Mouse (Mus musculus) layer of hippocampus, postnatal 25 days (tissue): ENCODE results near the gene Arhgef9. TPM values are rescaled to one million over a fixed set of nuclear protein-coding genes. Genes with fewer than 3 reads are reported as not detected.

Source experiments
- DNase-seq, 2 experiments: peaks; one replicate each; pipeline ENCODE4 v3.0.0; 2022; ENCODE audit warnings: mixed read lengths in 2 of 2, low spot score in 1 of 2; ENCODE audit errors: extremely low spot score in 1 of 2
- total RNA-seq, 2 experiments: library from RNA; stranded (reverse); gene quantifications; 2 replicates each; pipeline ENCODE4 v1.2.3; 2021

Gene Arhgef9
- total RNA-seq, result 100 to 1,000 TPM; 264 to 279 TPM

DNA sequence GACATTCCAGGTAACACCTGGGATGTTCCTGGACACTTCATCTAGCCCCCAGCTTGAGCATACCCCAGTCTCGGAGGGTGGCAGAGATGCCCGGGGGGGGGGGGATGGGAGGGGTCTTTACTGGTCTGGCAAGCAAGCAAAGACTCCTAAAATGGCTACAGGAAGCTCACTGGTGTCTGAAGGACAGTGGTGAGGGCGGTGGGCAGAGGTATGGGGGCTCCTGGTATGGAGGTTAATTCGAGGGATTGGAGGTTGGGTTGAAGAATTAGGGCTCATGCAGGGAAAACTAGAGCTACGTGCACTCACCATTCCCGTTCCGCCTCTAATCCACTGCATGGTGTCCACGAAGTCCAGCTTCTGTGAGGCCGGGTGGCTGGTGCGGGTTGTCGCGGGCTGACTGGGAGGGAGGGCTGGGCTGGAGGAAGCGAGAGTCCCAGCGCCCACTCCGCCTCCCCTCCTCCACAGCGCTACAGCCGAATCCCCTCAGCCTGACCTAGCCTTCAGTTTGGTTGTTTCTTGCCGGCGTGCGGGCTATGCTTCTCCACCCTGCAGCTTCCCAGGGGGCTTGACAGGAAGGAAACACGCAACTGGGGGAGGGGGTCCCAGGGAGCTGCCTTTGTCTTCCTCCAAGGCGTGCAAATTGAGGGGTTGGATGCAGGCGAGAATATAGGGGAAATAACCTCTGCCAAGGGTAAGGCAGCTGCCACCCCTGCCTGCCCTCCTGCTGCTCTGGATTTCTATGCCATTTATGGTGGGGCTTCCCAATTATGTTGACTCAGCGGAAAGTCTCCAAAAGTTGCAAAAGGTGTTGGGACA, at the start of gene Arhgef9:
TSS of gene Arhgef9 (minus strand) at position 753 of the 816 bp plus-strand sequence.
- DNase-seq, result peak in 1 of 2 experiments; percentile 23

DNA sequence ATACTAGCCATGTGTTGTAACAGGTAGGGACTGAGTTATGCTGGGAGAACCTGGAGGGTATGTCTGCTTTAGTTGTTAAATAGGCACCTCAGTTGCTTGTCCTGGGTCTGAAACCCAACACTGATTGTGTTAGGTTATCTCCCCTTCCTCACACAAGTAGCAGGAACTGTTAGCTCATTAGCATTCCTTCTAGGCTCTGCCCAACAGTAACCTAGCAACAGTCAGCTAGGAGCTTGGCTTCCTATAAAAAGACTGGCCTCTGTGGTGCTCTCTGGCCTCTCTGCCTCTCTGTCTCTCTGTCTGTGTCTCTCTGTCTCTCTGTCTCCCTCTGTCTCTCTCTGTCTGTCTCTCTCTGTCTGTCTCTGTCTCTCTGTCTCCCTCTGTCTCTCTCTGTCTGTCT, 42.2 kb upstream of the Arhgef9 start:
- DNase-seq, result no peak

DNA sequence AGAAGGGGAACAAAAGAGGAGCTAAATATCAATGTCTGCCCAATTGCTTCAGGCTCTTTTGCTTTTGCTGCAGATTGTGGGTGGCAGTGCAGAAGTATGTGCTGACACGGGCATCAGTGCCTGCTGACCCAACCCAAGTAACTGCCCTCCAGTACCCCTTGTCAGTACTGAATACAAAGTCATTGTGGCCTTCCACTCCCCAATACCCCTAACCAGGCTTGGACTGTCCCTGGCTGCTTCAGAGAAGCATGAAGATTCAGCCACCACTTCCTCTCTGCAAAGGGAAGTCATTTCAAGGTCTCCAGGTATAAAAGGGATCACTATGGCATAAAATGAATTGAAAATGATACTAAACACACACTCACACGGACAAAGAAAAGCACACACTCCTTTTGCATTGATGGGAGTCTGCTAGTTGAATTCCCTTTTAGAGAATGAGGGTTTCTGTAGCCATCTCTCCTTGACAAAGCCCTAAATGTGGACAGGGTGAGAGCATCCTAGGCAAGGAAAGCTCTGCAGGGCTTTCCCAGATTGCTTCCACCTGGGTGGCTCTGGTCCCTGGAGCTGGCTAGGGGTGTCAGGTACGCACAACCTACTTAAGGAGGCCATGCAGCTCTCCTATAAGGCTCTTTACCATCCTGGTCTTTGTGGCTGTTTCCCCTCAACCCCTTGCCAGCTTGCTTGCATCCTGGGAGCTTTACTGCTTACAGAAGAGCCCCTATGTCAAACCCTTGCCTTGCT, 1.1 kb downstream of the Arhgef9 start:
- no peak for DNase-seq

DNA sequence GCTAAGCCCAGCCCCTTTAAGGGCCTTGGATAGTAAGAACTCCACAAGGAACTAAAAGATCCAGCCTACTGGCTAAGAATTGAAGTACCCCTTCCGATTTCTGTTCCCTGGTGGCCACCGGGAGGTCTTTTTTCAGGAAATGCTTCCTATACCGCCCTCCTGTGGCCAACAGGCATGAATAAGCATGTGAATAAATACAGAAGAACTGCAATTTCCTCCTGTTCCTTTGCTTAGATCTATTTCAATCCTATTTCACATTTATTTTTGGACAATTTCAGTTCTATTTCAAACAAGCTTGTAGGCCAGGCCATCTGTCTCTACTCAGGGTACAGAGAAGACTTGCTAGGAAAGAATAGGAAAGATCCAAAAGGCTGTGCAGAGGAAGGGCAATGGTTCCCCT, 20.7 kb downstream of the Arhgef9 start:
- peak in 1 of 2 experiments; percentile 58 for DNase-seq

DNA sequence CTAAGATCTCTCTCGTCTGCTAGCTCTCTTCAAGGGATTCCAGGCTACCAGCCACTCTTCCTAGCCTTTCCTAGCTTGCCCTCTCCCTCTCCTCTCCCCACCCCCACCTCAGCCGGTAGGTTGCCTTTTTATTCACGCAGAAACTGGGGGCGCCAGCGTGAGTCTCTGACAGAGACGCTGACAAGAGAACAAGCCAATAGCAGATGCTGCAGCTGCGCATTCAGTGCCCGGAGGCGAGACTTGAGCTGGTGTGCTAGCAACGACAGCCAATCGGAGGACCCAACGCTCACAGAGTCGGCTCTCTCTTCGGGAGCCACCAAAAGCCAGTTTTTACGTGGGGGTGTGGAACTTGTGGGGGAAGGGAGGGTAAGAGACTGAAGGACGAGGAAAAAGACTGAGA, 30.3 kb downstream of the Arhgef9 start:
- peak; percentile 52 to 58 for DNase-seq

DNA sequence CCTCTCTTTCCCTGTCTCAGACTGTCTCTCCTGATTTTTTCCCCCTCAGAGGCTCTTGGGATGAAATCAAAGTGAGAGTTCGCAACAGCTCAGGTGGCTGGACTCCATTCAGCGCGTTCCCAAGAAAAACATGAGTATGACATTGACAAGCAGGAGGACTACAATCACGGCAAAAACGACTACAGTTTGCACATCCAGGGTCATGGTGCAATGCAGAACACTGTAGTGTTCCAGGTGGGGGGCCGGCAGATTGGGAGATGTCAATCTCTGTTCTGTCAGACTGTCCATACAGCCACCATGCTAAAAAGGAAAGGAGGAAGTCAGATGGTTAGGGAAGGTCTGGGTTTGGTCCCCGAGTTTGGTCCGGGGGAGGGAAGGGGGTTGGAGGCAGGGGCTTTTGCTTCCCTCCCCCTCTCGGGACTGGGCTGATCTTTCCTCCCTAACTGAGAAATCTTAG, 31.0 kb downstream of the Arhgef9 start:
- DNase-seq, result peak in 1 of 2 experiments; percentile 14

DNA sequence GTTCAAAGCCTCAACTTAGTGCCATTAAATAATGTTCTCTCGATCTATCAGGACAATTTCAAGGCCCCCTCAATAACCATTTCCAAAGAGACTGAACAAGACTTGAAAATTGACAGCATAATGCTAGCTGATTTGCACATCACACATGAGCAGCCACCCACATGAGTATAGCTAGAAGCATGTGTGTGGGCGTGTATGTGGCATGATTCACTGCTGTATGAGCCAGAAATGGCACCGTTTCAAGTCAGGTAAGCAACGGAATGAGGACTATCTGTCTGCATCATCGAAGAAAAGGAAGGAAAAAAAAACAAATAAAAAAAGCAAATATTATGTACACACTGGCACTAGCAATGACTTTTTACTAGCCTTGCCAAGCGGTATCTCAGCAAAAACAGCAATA, 32.5 kb downstream of the Arhgef9 start:
- no peak for DNase-seq

DNA sequence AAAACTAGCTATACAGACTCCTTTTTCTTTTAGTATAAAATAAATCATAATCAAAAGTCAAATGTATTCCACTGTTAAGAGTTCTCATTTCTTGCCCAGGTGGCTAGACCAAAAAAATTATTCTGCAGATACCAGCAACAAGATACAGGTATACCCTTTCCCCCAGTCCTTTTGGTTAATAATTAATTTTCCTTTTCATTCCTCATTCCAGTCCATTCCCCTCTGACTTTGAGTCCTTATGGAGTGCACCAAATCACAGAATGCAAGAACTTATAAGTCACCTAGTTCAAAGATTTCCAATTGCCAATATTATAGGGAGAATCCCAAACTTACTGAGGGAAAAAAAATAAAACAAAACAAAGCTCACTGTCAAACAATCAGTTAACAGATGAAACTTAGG, 33.2 kb downstream of the Arhgef9 start:
- DNase-seq, result no peak

DNA sequence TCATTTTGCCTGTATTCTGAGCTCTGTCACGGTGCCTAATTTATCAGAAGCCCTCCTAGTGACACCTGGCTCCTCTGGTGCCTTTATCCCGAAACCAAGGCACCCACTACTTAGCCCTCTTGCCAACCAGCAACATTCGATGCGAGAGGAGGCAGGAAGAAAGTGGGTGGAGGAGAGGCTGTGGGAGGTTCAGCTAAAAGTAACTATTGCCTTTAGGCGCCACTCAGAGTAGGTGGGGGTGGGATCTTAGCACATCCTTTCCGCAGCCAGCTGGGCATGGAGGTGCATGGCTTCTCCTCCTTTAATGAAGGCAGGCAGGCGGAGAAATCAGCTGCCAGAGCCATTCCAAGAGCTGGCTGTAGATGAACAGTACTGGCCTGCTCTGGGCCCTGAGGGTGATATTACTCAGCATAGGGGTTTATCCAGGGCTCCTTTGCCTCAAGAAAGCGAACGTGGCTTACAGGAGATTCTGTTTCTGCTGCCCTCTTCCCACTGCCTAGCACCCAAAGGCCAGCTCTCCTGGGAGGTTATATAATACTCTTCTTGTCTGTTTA, 39.7 kb downstream of the Arhgef9 start:
- no peak for DNase-seq

DNA sequence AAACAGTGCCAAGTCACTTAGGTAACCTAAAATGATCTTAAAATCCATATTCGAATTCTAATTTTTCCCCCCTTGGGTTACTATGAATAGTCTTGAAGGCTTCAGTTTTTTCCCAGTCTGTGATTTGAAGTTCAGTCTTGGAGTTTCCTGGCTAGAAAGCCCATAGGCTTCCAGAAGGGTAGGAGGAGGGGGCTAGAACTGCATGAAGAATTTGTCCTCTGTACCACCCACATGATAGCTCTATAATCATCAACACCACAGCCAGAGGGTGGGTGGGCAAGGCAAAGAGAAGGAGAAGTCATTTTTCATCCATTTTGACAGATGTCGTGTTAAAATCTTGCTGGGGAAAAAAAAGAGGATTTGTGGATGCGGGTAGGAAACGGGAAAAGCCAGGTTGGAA, 58.0 kb downstream of the Arhgef9 start:
- DNase-seq, result no peak

DNA sequence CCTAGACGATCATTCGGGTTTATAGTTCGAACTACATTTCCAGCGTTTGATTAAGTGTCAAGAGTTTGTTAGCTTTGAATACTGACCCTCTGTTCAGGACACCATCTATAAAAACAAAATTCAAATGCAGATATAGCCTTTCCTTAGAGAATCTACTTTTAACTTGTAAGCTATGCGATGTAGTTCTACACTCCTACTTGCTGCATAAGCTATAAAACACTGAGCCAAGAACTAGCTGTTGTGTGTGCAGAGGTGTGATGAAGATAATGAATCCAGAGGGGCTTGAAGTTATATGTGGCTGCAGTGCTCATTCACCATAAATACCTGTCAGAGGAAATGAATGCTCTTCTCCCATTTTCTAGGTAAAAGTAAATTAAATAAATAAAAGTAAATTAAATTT, 63.2 kb downstream of the Arhgef9 start:
- DNase-seq, result no peak

DNA sequence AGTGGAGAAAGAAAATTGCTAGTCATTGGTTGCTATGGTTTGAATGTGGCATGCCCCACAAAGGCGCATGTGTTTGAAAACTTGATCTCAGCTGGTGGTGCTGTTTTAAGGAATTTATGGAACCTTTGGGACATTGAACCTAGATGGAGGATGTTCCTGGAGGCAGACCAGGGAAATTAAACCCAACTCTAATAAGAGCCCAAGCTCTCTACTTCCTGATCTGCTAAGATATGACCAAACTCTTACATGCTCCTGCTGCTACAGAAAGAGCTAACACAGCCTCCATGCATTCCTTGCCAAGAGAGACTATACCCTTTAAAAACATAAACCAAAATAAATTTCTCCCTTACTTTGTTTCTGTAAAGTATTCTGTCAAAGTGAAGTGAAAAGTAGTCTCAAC, 63.7 kb downstream of the Arhgef9 start:
- DNase-seq, result no peak

DNA sequence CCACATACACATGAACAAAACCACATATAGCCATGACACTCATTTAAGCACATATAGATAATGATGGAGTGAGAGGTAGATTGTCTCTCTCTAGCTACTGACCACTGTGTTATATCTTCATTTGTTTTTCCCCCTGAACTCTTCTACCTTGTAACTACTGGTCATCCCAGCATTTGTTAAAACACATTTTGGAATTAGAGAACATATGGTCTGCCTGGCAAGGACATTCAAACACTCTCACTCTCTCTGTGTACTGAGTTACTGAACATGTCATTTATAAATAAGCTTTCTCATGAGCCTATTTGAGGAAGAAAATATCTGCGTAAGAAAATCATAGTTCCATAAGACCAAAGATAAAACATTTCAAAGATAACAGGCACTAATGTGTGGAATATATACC, 64.9 kb downstream of the Arhgef9 start:
- DNase-seq, result no peak

DNA sequence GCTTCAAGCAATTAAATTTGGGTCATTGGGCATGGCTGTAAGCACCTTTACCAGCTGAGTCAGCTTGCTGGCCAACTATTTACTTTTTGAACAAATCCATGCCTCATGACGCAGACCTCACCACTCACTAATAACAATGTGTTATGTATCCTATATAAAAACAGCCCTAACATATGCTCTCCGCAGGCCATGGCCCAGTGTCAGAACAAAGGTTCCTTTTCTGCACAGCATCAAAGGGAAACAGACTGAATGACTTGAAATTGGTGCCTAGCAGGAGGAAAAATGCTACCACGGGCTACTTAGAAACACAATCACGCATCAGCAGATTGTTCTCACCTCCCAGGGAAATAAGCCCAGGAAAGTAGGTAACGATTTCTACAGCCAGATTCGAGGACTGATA, 73.2 kb downstream of the Arhgef9 start:
- no peak for DNase-seq

DNA sequence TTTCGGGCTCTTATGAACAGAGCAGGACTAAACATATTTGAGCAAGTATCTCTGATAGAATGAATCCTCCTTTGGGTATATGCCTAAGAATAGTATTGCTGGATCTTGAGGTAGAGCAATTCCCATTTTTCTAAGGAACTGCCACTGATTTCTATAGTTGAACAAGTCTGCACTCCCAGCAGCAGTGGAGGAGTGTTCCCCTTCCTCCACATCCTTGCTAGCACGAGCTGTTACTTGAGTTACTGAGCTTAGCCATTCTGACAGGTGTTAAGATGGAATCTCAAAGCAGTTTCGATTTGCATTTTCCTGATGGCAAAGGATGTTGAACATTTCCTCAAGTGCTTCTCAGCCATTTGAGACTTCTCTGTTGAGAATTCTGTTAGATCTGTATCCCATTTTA, 92.3 kb downstream of the Arhgef9 start:
- no peak for DNase-seq

DNA sequence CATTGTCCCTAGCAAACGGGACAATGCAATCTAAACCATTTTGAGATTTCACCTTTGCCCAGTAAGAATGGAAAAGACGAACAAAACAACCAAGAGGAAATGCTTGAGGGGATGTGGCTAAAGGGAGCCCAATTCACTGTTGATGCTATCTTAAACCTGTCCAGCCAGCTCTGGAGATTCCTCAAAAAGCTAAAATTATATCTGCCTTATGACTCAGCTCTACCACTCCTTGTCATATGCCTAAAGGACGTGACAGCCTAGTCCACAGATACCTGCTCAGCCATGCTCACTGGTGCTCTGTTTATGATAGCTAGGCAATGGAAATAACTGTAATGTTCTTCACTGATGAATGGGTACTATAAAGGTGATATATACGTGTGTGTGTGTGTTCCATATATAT, 109.0 kb downstream of the Arhgef9 start:
- DNase-seq, result no peak

DNA sequence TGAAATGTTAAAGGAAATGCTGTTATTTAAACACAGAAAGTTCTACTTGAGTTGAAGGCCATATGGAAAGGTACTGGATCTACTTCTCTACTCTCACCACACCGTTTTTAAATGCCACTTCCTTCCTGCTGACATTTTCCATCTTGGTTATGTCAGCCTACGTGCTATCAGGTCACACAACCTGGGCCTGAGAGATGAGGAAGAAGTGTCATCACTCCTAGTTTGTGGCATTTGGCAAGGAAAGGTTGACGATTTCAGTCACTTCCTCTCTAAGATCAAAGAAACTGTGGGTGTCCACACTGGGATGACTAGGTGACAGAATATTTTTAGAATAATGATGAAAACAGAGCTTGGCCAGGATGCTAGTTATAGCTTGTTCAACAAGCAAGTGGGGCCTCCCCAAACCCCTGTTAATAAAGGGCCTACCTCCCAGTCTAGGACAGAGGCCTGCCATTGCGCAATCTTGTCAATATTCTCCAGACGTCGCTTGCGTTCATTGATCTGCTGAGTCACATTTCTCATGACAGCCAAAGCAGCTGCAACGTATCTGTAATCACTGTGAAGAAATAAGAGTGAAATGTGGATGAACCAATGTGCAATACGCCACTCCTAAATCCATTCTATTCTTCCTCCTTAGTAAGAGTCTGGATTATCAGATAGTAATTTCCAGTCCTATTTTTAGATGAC, 119.5 kb downstream of the Arhgef9 start:
- DNase-seq, result no peak

DNA sequence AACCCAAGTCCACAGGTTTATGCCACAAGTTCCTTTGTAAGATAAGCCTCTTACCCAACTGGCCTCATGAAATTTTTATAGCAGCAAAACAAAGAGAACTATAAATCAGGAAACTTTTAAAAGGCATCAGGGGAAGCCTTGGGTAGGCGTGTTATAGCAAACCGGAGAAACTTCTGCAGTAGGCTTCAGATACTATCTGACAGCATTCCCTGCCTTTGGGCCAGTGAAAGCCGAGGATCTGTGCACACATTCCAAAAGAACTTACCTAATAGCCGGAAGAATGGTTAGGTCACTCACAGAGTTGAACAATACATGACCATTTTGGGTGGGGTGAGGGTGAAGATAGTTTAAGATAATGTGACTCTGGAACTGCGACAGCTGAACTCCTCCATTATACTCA, 168.7 kb downstream of the Arhgef9 start:
- DNase-seq, result no peak

DNA sequence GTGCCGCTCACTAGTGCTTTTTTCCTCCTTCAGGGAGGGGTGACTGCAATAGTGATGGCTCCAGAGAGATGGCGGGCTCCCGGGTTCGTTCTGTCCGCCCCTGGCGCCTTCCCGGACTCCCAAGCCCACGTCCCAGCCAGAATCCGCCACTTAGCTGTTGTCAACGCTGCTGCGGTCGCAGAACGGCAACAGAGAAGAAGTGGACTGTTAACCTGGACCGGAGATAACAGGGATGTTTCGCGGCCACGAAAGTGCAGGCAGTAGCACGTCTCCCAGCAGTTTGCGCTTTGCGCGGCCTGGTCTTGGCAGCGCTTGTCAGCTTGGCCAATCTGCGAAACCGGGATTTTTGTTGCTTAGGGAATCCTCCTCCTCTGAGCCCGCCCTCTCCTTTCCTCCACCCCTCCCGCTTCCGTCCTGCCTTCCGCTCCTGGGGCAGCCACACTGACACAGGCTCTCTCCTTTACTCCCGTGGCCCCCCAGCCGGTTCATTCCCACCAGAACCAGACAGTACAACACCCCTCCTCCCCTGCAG, 170.2 kb downstream of the Arhgef9 start, which contains the start of gene Spin4:
TSS of gene Spin4 (minus strand) at position 322 of the 532 bp plus-strand sequence.
- peak; percentile 47 to 52 for DNase-seq

DNA sequence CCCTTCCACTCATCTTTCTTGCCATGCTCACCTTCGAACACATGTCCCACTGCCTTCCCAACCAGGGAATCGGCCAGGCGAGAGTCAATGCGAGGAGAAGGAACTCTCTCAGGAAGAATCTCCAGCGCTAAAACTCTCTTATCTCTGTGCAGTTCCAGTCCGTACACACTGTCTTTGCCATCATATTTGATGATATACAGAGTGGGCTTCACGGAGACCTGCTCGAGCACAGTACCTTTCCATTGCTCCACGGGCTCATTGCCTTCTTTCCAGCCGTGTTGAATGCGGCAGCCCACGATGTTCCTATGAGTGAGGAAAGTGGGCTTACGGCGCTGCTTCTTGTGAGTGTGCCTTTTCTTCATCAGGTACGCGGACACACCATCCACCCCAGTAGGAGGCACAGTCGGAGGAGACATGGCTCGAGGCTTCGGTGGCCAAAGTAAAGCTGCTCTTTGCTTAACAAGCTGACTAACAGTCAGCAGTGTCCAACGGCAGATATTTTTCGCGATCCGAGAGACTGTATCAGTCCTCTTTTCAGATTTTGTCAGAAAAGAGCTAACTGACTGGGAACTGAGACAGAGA, 170.8 kb downstream of the Arhgef9 start:
- DNase-seq, result no peak
